Mouse (Mus musculus): ENCODE results near the gene Clasp2. TPM values are rescaled to one million over a fixed set of nuclear protein-coding genes. Genes with fewer than 3 reads are reported as not detected.
A peak's percentile ranks its signal among the peaks of the same experiment; 100 is the strongest.

The Clasp2 gene
- polyA plus RNA-seq, 2 experiments = 4.7 to 8.8 TPM

DNA sequence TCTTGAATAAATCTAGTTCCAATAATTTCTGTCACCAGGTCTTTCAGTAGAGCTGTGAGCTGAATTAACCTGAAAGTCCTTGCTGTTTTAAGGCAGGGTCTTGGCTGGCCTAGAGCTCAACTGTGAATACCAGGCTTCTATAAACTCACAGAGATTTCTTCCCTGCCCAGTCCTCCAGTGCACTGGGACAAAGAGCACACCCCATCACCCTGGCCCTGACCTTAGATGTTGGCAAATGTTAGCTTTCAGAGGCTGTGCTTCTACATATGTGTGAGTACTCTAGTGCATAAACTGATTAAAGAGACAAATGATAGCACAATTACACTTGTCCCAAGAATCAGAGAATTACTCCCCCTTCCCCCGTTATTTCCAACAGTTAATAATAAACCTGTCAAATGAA is 188.4 kb downstream of the Clasp2 start:
- Histone ChIP-seq H3K4me1 (replicated peaks; ENCODE audit: control insufficient read depth in 2 of 2, insufficient read depth in 2 of 2, low read length in 1 of 2) (peaks cover 21 to 27% of the 10 kb centered on the region in 2 experiments), H3K27me3 (ENCODE audit: control insufficient read depth, insufficient read depth, low read length) (no peaks in the 10 kb centered on the region), H3K36me3 (replicated peaks; ENCODE audit: control insufficient read depth, insufficient read depth, low read depth) (no peaks in the 10 kb centered on the region; the same call in none of the 2 replicates), H3K4me3 (ENCODE audit: insufficient read depth in 1 of 2, low read depth in 2 of 2, low read length in 2 of 2) (peak overlapping the region in 1 of 2 experiments; percentile 91; a peak in 2 of 4 replicates), H3K9ac (replicated peaks) (peak overlapping the region; percentile 64; the same call in 1 of the 2 replicates), H3K9me3 (ENCODE audit: control insufficient read depth, low read length) (no peaks in the 10 kb centered on the region), H3K27ac (peak overlapping the region; percentile 94), H3K4me2 (ENCODE audit: low read depth) (peak overlapping the region; percentile 82)
- DNase-seq (ENCODE audit: low read depth in 3 of 3, low spot score in 3 of 3) = no peak
- ATAC-seq (ENCODE audit: insufficient read depth) = no peak
- no peak for TF ChIP-seq CTCF (IDR thresholded peaks at IDR 0.05; ENCODE audit: low read depth)
- no peak for TF ChIP-seq EP300 (IDR thresholded peaks at IDR 0.05; ENCODE audit: low read depth)
- 56% methylated on average over 1 of the region's 1 CpGs for WGBS (ENCODE audit: insufficient replicate concordance)

DNA sequence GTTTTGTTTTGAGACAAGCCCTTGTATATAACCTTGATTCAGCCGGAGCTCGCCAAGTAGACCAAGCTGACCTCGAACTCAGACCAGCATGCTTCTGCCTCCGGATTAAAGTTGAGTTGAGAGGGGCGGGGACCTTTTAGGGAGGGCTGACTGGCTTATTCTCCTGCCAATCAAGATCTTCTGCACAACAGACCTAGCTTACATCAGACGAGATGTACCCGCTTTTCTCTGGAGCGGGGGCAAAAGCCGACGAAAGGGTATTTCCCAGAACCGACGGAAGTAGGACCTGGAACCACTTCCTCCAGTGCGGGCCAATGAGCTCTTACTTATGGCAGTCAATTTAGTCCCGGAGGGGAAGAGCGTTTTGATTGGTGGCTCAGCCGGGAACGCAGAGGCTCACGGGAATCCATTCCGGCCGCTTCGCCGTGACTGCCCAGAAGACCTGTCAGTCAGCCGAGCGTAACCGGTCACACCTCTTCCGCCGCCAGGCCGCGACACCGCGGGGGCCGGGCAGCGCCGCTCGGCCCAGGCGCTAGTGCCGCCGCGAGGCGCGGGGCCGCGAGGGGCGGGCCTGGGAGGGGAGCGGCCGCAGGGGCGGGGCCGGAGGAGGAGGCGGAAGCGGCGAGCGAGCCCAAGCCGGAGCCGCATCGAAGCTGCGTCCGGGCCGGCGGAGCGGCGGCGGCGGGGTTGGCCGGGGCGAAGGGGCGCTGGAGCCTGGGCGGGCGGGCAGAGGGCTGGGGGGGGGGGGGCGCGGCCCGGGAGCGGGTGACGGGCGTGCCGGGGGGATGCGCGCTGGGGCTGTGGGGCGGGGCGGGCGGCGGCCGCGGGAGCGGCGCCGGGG is 189.5 kb downstream of the Clasp2 start, which contains the start of gene Ubp1:
Gene Ubp1, plus strand, starts transcription at position 401 of the 841 bp plus-strand sequence.
- no peaks in the 10 kb centered on the region for H3K9me3 ChIP-seq (ENCODE audit: control insufficient read depth, low read length)
- under 1% methylated on average over 64 of the region's 86 CpGs for WGBS (ENCODE audit: insufficient replicate concordance)
- H3K4me3 ChIP-seq (ENCODE audit: insufficient read depth in 1 of 2, low read depth in 2 of 2, low read length in 2 of 2) = peak within 1 kb of the TSS; percentile 91 to 98
- peak within 1 kb of the TSS; percentile 91 for H3K9ac ChIP-seq (replicated peaks)
- H3K27me3 ChIP-seq (ENCODE audit: control insufficient read depth, insufficient read depth, low read length) = no peaks in the 10 kb centered on the region
- ATAC-seq (ENCODE audit: insufficient read depth) (peak; percentile 98), DNase-seq (ENCODE audit: low read depth in 3 of 3, low spot score in 3 of 3) (peak; percentile 97 to 98 (median 98))
- H3K4me2 ChIP-seq (ENCODE audit: low read depth) = peak within 1 kb of the TSS; percentile 94
- TF ChIP-seq EP300 (IDR thresholded peaks at IDR 0.05; ENCODE audit: low read depth) = peak; percentile 38; the same call in 1 of the 2 replicates
- no peak for TF ChIP-seq CTCF (IDR thresholded peaks at IDR 0.05; ENCODE audit: low read depth)
- peaks cover 30 to 35% of the 10 kb centered on the region in 2 experiments for H3K4me1 ChIP-seq (replicated peaks; ENCODE audit: control insufficient read depth in 2 of 2, insufficient read depth in 2 of 2, low read length in 1 of 2)
- H3K36me3 ChIP-seq (replicated peaks; ENCODE audit: control insufficient read depth, insufficient read depth, low read depth) = no peaks in the 10 kb centered on the region; the same call in none of the 2 replicates
- peak within 1 kb of the TSS; percentile 94 for H3K27ac ChIP-seq

DNA sequence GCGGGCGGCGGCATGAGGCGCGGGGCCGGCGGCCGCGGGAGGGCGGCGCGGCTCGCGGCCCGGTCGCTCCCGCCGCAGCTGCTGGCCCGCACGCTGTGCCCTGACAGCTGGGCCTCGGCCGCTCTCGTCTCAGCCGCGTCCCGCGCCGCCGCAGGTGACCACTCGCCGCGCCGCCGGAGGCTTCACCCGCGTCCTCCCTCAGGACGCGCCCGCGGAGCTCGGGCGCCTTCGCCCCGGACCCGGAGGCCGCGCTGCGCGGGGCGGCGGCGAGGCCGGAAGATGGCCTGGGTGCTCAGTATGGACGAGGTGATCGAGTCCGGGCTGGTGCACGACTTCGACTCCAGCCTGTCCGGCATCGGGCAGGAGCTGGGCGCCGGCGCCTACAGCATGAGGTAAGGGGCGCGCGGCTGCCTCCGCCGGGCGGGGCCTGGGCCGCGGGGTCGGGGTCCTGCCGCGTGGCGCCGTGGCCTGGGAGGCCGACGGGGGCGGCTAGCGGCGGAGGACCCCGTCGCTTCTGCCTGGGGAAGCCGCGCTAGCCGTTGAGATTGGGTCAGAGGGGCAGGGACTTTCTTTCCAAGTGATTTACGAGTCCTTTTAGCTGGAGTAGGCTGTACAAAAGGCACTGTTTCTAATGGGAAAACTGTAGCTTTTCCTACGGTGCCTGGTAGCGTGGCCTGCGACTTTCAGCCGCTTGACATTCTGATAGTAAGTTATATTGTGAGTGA is 190.3 kb downstream of the Clasp2 start:
- DNase-seq (ENCODE audit: low read depth in 3 of 3, low spot score in 3 of 3) (no peak), ATAC-seq (ENCODE audit: insufficient read depth) (peak; percentile 40)

DNA sequence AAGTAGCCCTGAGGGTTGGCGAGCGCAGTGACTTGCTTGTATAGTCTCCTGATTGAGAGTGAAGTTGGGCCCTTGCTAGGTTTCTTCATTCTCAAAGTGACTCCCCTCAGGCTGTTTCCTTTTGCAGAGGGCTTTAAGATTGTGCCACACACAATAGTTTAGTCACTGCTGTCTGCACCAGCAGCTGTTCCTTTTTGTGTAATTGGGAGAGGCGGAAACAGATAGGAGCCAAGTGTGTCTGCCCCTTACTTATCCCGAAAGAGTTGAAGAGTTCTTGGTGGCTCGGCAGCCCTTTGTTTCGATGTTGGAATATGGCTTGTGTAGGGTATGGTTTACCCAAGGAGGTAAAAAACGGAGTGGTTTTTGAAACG is 190.8 kb downstream of the Clasp2 start:
- Histone ChIP-seq H3K27me3 (ENCODE audit: control insufficient read depth, insufficient read depth, low read length) (no peaks in the 10 kb centered on the region), H3K9ac (replicated peaks) (peak overlapping the region; percentile 91), H3K36me3 (replicated peaks; ENCODE audit: control insufficient read depth, insufficient read depth, low read depth) (no peaks in the 10 kb centered on the region; the same call in none of the 2 replicates), H3K9me3 (ENCODE audit: control insufficient read depth, low read length) (no peaks in the 10 kb centered on the region), H3K4me1 (replicated peaks; ENCODE audit: control insufficient read depth in 2 of 2, insufficient read depth in 2 of 2, low read length in 1 of 2) (peaks cover 32 to 43% of the 10 kb centered on the region in 2 experiments), H3K27ac (peak overlapping the region; percentile 92), H3K4me2 (ENCODE audit: low read depth) (peak overlapping the region; percentile 94), H3K4me3 (ENCODE audit: insufficient read depth in 1 of 2, low read depth in 2 of 2, low read length in 2 of 2) (peak overlapping the region; percentile 91 to 98)
- WGBS (ENCODE audit: insufficient replicate concordance) = under 1% methylated on average over 8 of the region's 8 CpGs
- no peak for ATAC-seq (ENCODE audit: insufficient read depth)
- TF ChIP-seq CTCF (IDR thresholded peaks at IDR 0.05; ENCODE audit: low read depth) = no peak
- no peak for TF ChIP-seq EP300 (IDR thresholded peaks at IDR 0.05; ENCODE audit: low read depth)
- DNase-seq (ENCODE audit: low read depth in 3 of 3, low spot score in 3 of 3) = no peak

More for the DNA sequence above, 190.3 kb downstream of the Clasp2 start:
- Histone ChIP-seq H3K4me3 (ENCODE audit: insufficient read depth in 1 of 2, low read depth in 2 of 2, low read length in 2 of 2) (peak overlapping the region; percentile 91 to 98), H3K36me3 (replicated peaks; ENCODE audit: control insufficient read depth, insufficient read depth, low read depth) (no peaks in the 10 kb centered on the region; the same call in none of the 2 replicates), H3K9me3 (ENCODE audit: control insufficient read depth, low read length) (no peaks in the 10 kb centered on the region), H3K4me2 (ENCODE audit: low read depth) (peak overlapping the region; percentile 94), H3K27ac (peak overlapping the region; percentile 92), H3K9ac (replicated peaks) (peak overlapping the region; percentile 91), H3K27me3 (ENCODE audit: control insufficient read depth, insufficient read depth, low read length) (no peaks in the 10 kb centered on the region), H3K4me1 (replicated peaks; ENCODE audit: control insufficient read depth in 2 of 2, insufficient read depth in 2 of 2, low read length in 1 of 2) (peaks cover 32 to 41% of the 10 kb centered on the region in 2 experiments)
- WGBS (ENCODE audit: insufficient replicate concordance) = under 1% methylated on average over 78 of the region's 91 CpGs
- TF ChIP-seq EP300 (IDR thresholded peaks at IDR 0.05; ENCODE audit: low read depth) (no peak), CTCF (IDR thresholded peaks at IDR 0.05; ENCODE audit: low read depth) (no peak)

Measured in liver, embryonic 14.5 days (tissue).